Mouse (Mus musculus) kidney, adult 8-10 months (tissue): Measurements from ENCODE around the gene Med26.

Experiments used
- DNase-seq, 2 experiments: peaks; one replicate each; pipeline ENCODE4 v3.0.0; 2022

The Med26 gene

GRCm38 (mm10) chr8:72547122-72547801, 808 bp downstream of the Med26 start:
- peak; percentile 20 to 21 for DNase-seq

- DNase-seq: no peak
These were observed 8.8 kb downstream of the Med26 start for GRCm38 (mm10) chr8:72539234-72539633.

GRCm38 (mm10) chr8:72534888-72535287, 13.2 kb downstream of the Med26 start:
- no peak for DNase-seq

- DNase-seq: no peak
These were observed 16.0 kb downstream of the Med26 start for GRCm38 (mm10) chr8:72532103-72532502.

GRCm38 (mm10) chr8:72521888-72522287, 26.2 kb downstream of the Med26 start:
- no peak for DNase-seq

GRCm38 (mm10) chr8:72517421-72517988, 30.6 kb downstream of the Med26 start:
- DNase-seq: no peak

GRCm38 (mm10) chr8:72513158-72513557, 34.9 kb downstream of the Med26 start:
- DNase-seq: no peak

- DNase-seq: no peak
These were observed 35.4 kb downstream of the Med26 start for GRCm38 (mm10) chr8:72512648-72513047.

- DNase-seq: no peak
These were observed 40.6 kb downstream of the Med26 start for GRCm38 (mm10) chr8:72507505-72507904.

- no peak for DNase-seq
These were observed 43.3 kb downstream of the Med26 start for GRCm38 (mm10) chr8:72504637-72505314.

- DNase-seq: no peak
These were observed 43.9 kb downstream of the Med26 start for GRCm38 (mm10) chr8:72504137-72504536.

- DNase-seq: no peak
These were observed 47.5 kb downstream of the Med26 start for GRCm38 (mm10) chr8:72500521-72500931.

- no peak for DNase-seq
These were observed 48.4 kb downstream of the Med26 start for GRCm38 (mm10) chr8:72499521-72500284.

GRCm38 (mm10) chr8:72498527-72498926, 49.5 kb downstream of the Med26 start:
- DNase-seq: no peak

GRCm38 (mm10) chr8:72497911-72498310, 50.2 kb downstream of the Med26 start:
- DNase-seq: no peak

- DNase-seq: no peak
These were observed 51.9 kb downstream of the Med26 start for GRCm38 (mm10) chr8:72496217-72496616.

- peak; percentile 28 to 36 for DNase-seq
These were observed 52.5 kb downstream of the Med26 start for GRCm38 (mm10) chr8:72495411-72496111.

GRCm38 (mm10) chr8:72493381-72493780, 54.7 kb downstream of the Med26 start:
- no peak for DNase-seq

- peak; percentile 99 for DNase-seq
These were observed 55.4 kb downstream of the Med26 start for GRCm38 (mm10) chr8:72492622-72493081.

GRCm38 (mm10) chr8:72491680-72492621, 56.1 kb downstream of the Med26 start, which contains the start of gene Slc35e1:
Gene Slc35e1, minus strand, starts transcription at chr8:72492614.
- peak in 1 of 2 experiments; percentile 23 for DNase-seq

GRCm38 (mm10) chr8:72491017-72491416, 57.1 kb downstream of the Med26 start:
- peak in 1 of 2 experiments; percentile 23 for DNase-seq
